8 mouse cellular contexts compared by ENCODE assay signal in genomic region chr1:136051013-136051315, GRCm38 (mm10). TPM values are rescaled to one million over a fixed set of nuclear protein-coding genes. Genes with fewer than 3 reads are reported as not detected.
A peak's percentile ranks its signal among the peaks of the same experiment; 100 is the strongest.
DNase-seq lines count a peak whose midpoint lies in the region; ATAC-seq and TF ChIP-seq lines count a peak whose summit lies in the region.

No protein-coding gene starts in this region.

- H3K4me3 ChIP-seq in kidney, embryonic 15.5 days (replicated peaks), result peak overlapping the region; percentile 31
- H3K4me3 ChIP-seq in lung, adult 2 months (replicated peaks; ENCODE audit: extremely low read depth, low read depth, low read length), result no peak overlapping the region
- H3K4me3 ChIP-seq in olfactory bulb, adult 2 months (ENCODE audit: insufficient read depth, low read depth, low read length), result peak overlapping the region; percentile 35

- peaks cover 19% of the 10 kb centered on the region for H3K4me1 ChIP-seq in kidney, embryonic 15.5 days
- no peaks in the 10 kb centered on the region for H3K4me1 ChIP-seq in lung, adult 2 months (ENCODE audit: control insufficient read depth, insufficient read depth, low read length)
- peaks cover 46% of the 10 kb centered on the region for H3K4me1 ChIP-seq in olfactory bulb, adult 2 months (ENCODE audit: control insufficient read depth, insufficient read depth, low read length)

- no peak overlapping the region for H3K27ac ChIP-seq in kidney, embryonic 15.5 days
- H3K27ac ChIP-seq in olfactory bulb, adult 2 months (ENCODE audit: insufficient read depth, low read depth, low read length), result no peak overlapping the region

- peak; percentile 40 for ATAC-seq in kidney, embryonic 15.5 days (replicated peaks; ENCODE audit: low FRiP score)
- peak; percentile 14 to 25; a peak in 1 of 4 replicates for ATAC-seq in hematopoietic stem cell, adult 5-6 weeks (replicated peaks in 1 of 2; ENCODE audit: insufficient read depth in 1 of 2, low FRiP score in 2 of 2, low TSS enrichment in 1 of 2, low read depth in 1 of 2, poor library complexity in 2 of 2, severe bottlenecking in 2 of 2)

- no peak for DNase-seq in kidney, postnatal 14 days
- DNase-seq in adrenal gland, postnatal 25 days, result peak; percentile 8
- peak; percentile 24 for DNase-seq in lung, adult 2 months
- DNase-seq in ovary, postnatal 10 days (ENCODE audit: low spot score), result no peak
- no peak for DNase-seq in urinary bladder, postnatal 36 days (ENCODE audit: low spot score in 2 of 2)

- TF ChIP-seq POLR2A in lung, adult 2 months (IDR thresholded peaks at IDR 0.05; ENCODE audit: borderline replicate concordance, extremely low read depth, low read depth, low read length), result no peak
- TF ChIP-seq POLR2A in olfactory bulb, adult 2 months (IDR thresholded peaks at IDR 0.05; ENCODE audit: insufficient read depth, low read depth, low read length), result no peak

- no peaks in the 10 kb centered on the region for H3K36me3 ChIP-seq in kidney, embryonic 15.5 days

- TF ChIP-seq CTCF in lung, adult 2 months (IDR thresholded peaks at IDR 0.05; ENCODE audit: insufficient read depth, low read length), result no peak
- TF ChIP-seq CTCF in olfactory bulb, adult 2 months (IDR thresholded peaks at IDR 0.05; ENCODE audit: insufficient read depth, low read depth, low read length), result no peak

- under 1% methylated on average over 36 of the region's 36 CpGs for WGBS in kidney, embryonic 15.5 days
- 3% methylated on average over 36 of the region's 36 CpGs for WGBS in lung, adult 2 months
- WGBS in olfactory bulb, adult 2 months, result 3% methylated on average over 36 of the region's 36 CpGs

- H3K4me2 ChIP-seq in kidney, embryonic 15.5 days, result peak overlapping the region; percentile 59

- no peaks in the 10 kb centered on the region for H3K9me3 ChIP-seq in kidney, embryonic 15.5 days (replicated peaks)

- H3K27me3 ChIP-seq in kidney, embryonic 15.5 days, result peaks cover 53% of the 10 kb centered on the region

- no peak overlapping the region for H3K9ac ChIP-seq in kidney, embryonic 15.5 days

RNA-seq across cellular contexts. Expression of gene Ascl5, which starts 0.4 kb away (rescaled TPM):
- not detected in 2 replicates for polyA plus RNA-seq in kidney, embryonic 15.5 days (2015; fragmentation: Nextera tagmentation; extraction: Ambion mirVana)
- total RNA-seq in adrenal gland, postnatal 25 days (2021), result not detected in 2 replicates
- total RNA-seq in hematopoietic stem cell, adult 5-6 weeks (2017), result not detected in 2 replicates
- polyA plus RNA-seq in lung, adult 2 months (2012; rRNA removed), result not detected in 2 replicates
- polyA plus RNA-seq in olfactory bulb, adult 2 months (2012; ENCODE audit: insufficient read depth, insufficient read length, low replicate concordance, missing spikeins), result not detected in 2 replicates

RNA-seq across cellular contexts. Expression of gene Cacna1s, which starts 1.6 kb away (rescaled TPM):
- polyA plus RNA-seq in kidney, embryonic 15.5 days (2015; fragmentation: Nextera tagmentation; extraction: Ambion mirVana), result 0.49 and 0.57 TPM in 2 replicates
- total RNA-seq in adrenal gland, postnatal 25 days (2021), result 0.21 and 0.52 TPM in 2 replicates
- 1.6 TPM in 1 of 2 replicates, not detected in the other for total RNA-seq in hematopoietic stem cell, adult 5-6 weeks (2017)
- 2.9 and 7.5 TPM in 2 replicates for polyA plus RNA-seq in lung, adult 2 months (2012; rRNA removed)
- not detected in 2 replicates for polyA plus RNA-seq in olfactory bulb, adult 2 months (2012; ENCODE audit: insufficient read depth, insufficient read length, low replicate concordance, missing spikeins)

RNA-seq across cellular contexts. Expression of gene Tmem9, which starts 43.0 kb away (rescaled TPM):
- polyA plus RNA-seq in kidney, embryonic 15.5 days (2015; fragmentation: Nextera tagmentation; extraction: Ambion mirVana), result 206 and 224 TPM in 2 replicates
- 33.5 and 41.0 TPM in 2 replicates for total RNA-seq in adrenal gland, postnatal 25 days (2021)
- 17.3 and 33.3 TPM in 2 replicates for total RNA-seq in hematopoietic stem cell, adult 5-6 weeks (2017)
- 56.4 and 73.2 TPM in 2 replicates for polyA plus RNA-seq in lung, adult 2 months (2012; rRNA removed)
- not detected in 2 replicates for polyA plus RNA-seq in olfactory bulb, adult 2 months (2012; ENCODE audit: insufficient read depth, insufficient read length, low replicate concordance, missing spikeins)

RNA-seq across cellular contexts. Expression of gene Igfn1, which starts 44.8 kb away (rescaled TPM):
- 0.12 and 0.14 TPM in 2 replicates for polyA plus RNA-seq in kidney, embryonic 15.5 days (2015; fragmentation: Nextera tagmentation; extraction: Ambion mirVana)
- total RNA-seq in adrenal gland, postnatal 25 days (2021), result 0.18 TPM in 1 of 2 replicates, not detected in the other
- not detected in 2 replicates for total RNA-seq in hematopoietic stem cell, adult 5-6 weeks (2017)
- 0.05 TPM in 1 of 2 replicates, not detected in the other for polyA plus RNA-seq in lung, adult 2 months (2012; rRNA removed)
- not detected in 2 replicates for polyA plus RNA-seq in olfactory bulb, adult 2 months (2012; ENCODE audit: insufficient read depth, insufficient read length, low replicate concordance, missing spikeins)

Comparison
In these comparisons a context has a peak if more than half of its experiments do, and no peak if none do; other contexts are left out.
1. DNase-seq: peak in adrenal gland, postnatal 25 days (single experiment) and lung, adult 2 months (single experiment); none in kidney, postnatal 14 days (single experiment), ovary, postnatal 10 days (single experiment) and urinary bladder, postnatal 36 days (0 of 2).
2. RNA of gene Tmem9, which starts 43.0 kb away (polyA plus RNA-seq): 206 to 224 TPM in kidney, embryonic 15.5 days and 56.4 to 73.2 TPM in lung, adult 2 months; not detected in olfactory bulb, adult 2 months; every median in the first group is over 10 times any median in the second.